Mouse (Mus musculus): Measurements from ENCODE around the gene Ect2. TPM values are rescaled to one million over a fixed set of nuclear protein-coding genes. Genes with fewer than 3 reads are reported as not detected.

The Ect2 gene
- polyA plus RNA-seq, 1 experiment: 1.3 TPM

GRCm38 (mm10) chr3:27107142-27107541, 46.5 kb downstream of the Ect2 start:
- Histone ChIP-seq H3K4me1 (ENCODE audit: control insufficient read depth, insufficient read depth, low read length) (no peaks in the 10 kb centered on the region), H3K4me3 (ENCODE audit: insufficient read depth, low read depth, low read length) (no peak overlapping the region), H3K36me3 (ENCODE audit: control insufficient read depth, insufficient read depth, low read length) (no peaks in the 10 kb centered on the region), H3K27me3 (replicated peaks; ENCODE audit: control insufficient read depth, insufficient read depth, low read length) (no peaks in the 10 kb centered on the region), H3K27ac (ENCODE audit: insufficient read depth, low read depth, low read length) (no peak overlapping the region)
- 59% methylated on average over 6 of the region's 6 CpGs for WGBS
- no peak for DNase-seq
- no peak for TF ChIP-seq CTCF (conservative IDR thresholded peaks at IDR 0.05; ENCODE audit: insufficient read depth, insufficient read length, low read depth, low read length)
- TF ChIP-seq POLR2A (IDR thresholded peaks at IDR 0.05; ENCODE audit: low read depth, low read length): no peak

GRCm38 (mm10) chr3:27102965-27103364, 50.7 kb downstream of the Ect2 start:
- H3K27me3 ChIP-seq (replicated peaks; ENCODE audit: control insufficient read depth, insufficient read depth, low read length): no peaks in the 10 kb centered on the region
- H3K4me1 ChIP-seq (ENCODE audit: control insufficient read depth, insufficient read depth, low read length): no peaks in the 10 kb centered on the region
- no peak for DNase-seq
- TF ChIP-seq POLR2A (IDR thresholded peaks at IDR 0.05; ENCODE audit: low read depth, low read length) (no peak), CTCF (conservative IDR thresholded peaks at IDR 0.05; ENCODE audit: insufficient read depth, insufficient read length, low read depth, low read length) (no peak)
- no peak overlapping the region for H3K27ac ChIP-seq (ENCODE audit: insufficient read depth, low read depth, low read length)
- H3K36me3 ChIP-seq (ENCODE audit: control insufficient read depth, insufficient read depth, low read length): no peaks in the 10 kb centered on the region
- 91% methylated on average over 6 of the region's 6 CpGs for WGBS
- H3K4me3 ChIP-seq (ENCODE audit: insufficient read depth, low read depth, low read length): no peak overlapping the region

GRCm38 (mm10) chr3:27098633-27099032, 55.0 kb downstream of the Ect2 start:
- no peak for TF ChIP-seq POLR2A (IDR thresholded peaks at IDR 0.05; ENCODE audit: low read depth, low read length)
- TF ChIP-seq CTCF (conservative IDR thresholded peaks at IDR 0.05; ENCODE audit: insufficient read depth, insufficient read length, low read depth, low read length): no peak
- no peaks in the 10 kb centered on the region for H3K27me3 ChIP-seq (replicated peaks; ENCODE audit: control insufficient read depth, insufficient read depth, low read length)
- DNase-seq: no peak
- no peaks in the 10 kb centered on the region for H3K36me3 ChIP-seq (ENCODE audit: control insufficient read depth, insufficient read depth, low read length)
- H3K4me3 ChIP-seq (ENCODE audit: insufficient read depth, low read depth, low read length): no peak overlapping the region
- 90% methylated on average over 6 of the region's 6 CpGs for WGBS
- no peak overlapping the region for H3K27ac ChIP-seq (ENCODE audit: insufficient read depth, low read depth, low read length)
- no peaks in the 10 kb centered on the region for H3K4me1 ChIP-seq (ENCODE audit: control insufficient read depth, insufficient read depth, low read length)

- no peak overlapping the region for H3K4me3 ChIP-seq (ENCODE audit: insufficient read depth, low read depth, low read length)
- H3K36me3 ChIP-seq (ENCODE audit: control insufficient read depth, insufficient read depth, low read length): no peaks in the 10 kb centered on the region
- 95% methylated on average over 6 of the region's 6 CpGs for WGBS
- H3K4me1 ChIP-seq (ENCODE audit: control insufficient read depth, insufficient read depth, low read length): no peaks in the 10 kb centered on the region
- no peak overlapping the region for H3K27ac ChIP-seq (ENCODE audit: insufficient read depth, low read depth, low read length)
- TF ChIP-seq POLR2A (IDR thresholded peaks at IDR 0.05; ENCODE audit: low read depth, low read length) (no peak), CTCF (conservative IDR thresholded peaks at IDR 0.05; ENCODE audit: insufficient read depth, insufficient read length, low read depth, low read length) (no peak)
- no peak for DNase-seq
- H3K27me3 ChIP-seq (replicated peaks; ENCODE audit: control insufficient read depth, insufficient read depth, low read length): no peaks in the 10 kb centered on the region
Measured at GRCm38 (mm10) chr3:27086221-27086620, 67.5 kb downstream of the Ect2 start.

- Histone ChIP-seq H3K27ac (ENCODE audit: insufficient read depth, low read depth, low read length) (no peak overlapping the region), H3K4me3 (ENCODE audit: insufficient read depth, low read depth, low read length) (no peak overlapping the region), H3K27me3 (replicated peaks; ENCODE audit: control insufficient read depth, insufficient read depth, low read length) (no peaks in the 10 kb centered on the region), H3K36me3 (ENCODE audit: control insufficient read depth, insufficient read depth, low read length) (no peaks in the 10 kb centered on the region), H3K4me1 (ENCODE audit: control insufficient read depth, insufficient read depth, low read length) (no peaks in the 10 kb centered on the region)
- 87% methylated on average over 13 of the region's 13 CpGs for WGBS
- TF ChIP-seq CTCF (conservative IDR thresholded peaks at IDR 0.05; ENCODE audit: insufficient read depth, insufficient read length, low read depth, low read length) (no peak), POLR2A (IDR thresholded peaks at IDR 0.05; ENCODE audit: low read depth, low read length) (no peak)
- DNase-seq: no peak
Measured at GRCm38 (mm10) chr3:27081229-27082060, 72.2 kb downstream of the Ect2 start.

GRCm38 (mm10) chr3:27080061-27080770, 73.5 kb downstream of the Ect2 start:
- Histone ChIP-seq H3K36me3 (ENCODE audit: control insufficient read depth, insufficient read depth, low read length) (no peaks in the 10 kb centered on the region), H3K4me1 (ENCODE audit: control insufficient read depth, insufficient read depth, low read length) (no peaks in the 10 kb centered on the region), H3K27me3 (replicated peaks; ENCODE audit: control insufficient read depth, insufficient read depth, low read length) (no peaks in the 10 kb centered on the region), H3K4me3 (ENCODE audit: insufficient read depth, low read depth, low read length) (no peak overlapping the region), H3K27ac (ENCODE audit: insufficient read depth, low read depth, low read length) (no peak overlapping the region)
- 67% methylated on average over 7 of the region's 7 CpGs for WGBS
- no peak for DNase-seq
- TF ChIP-seq CTCF (conservative IDR thresholded peaks at IDR 0.05; ENCODE audit: insufficient read depth, insufficient read length, low read depth, low read length): no peak

- WGBS: 93% methylated on average over 2 of the region's 2 CpGs
- peaks cover 6% of the 10 kb centered on the region; the same call in 1 of the 2 replicates for H3K4me1 ChIP-seq (ENCODE audit: control insufficient read depth, insufficient read depth, low read length)
- TF ChIP-seq CTCF (conservative IDR thresholded peaks at IDR 0.05; ENCODE audit: insufficient read depth, insufficient read length, low read depth, low read length) (no peak), POLR2A (IDR thresholded peaks at IDR 0.05; ENCODE audit: low read depth, low read length) (no peak)
- no peak for DNase-seq
- no peaks in the 10 kb centered on the region for H3K27me3 ChIP-seq (replicated peaks; ENCODE audit: control insufficient read depth, insufficient read depth, low read length)
- no peak overlapping the region for H3K27ac ChIP-seq (ENCODE audit: insufficient read depth, low read depth, low read length)
- H3K36me3 ChIP-seq (ENCODE audit: control insufficient read depth, insufficient read depth, low read length): no peaks in the 10 kb centered on the region
- no peak overlapping the region for H3K4me3 ChIP-seq (ENCODE audit: insufficient read depth, low read depth, low read length)
Measured at GRCm38 (mm10) chr3:27073884-27074283, 79.8 kb downstream of the Ect2 start.

Data from kidney, adult 2 months (tissue).